Mouse (Mus musculus) testis, adult 2 months (tissue): ENCODE measurements at regions not wholly inside any gene's neighbourhood (a gene's known extent, or its start where the extent isn't known, plus 50 kb on each side); places are given as distances from the start of the nearest gene placed in this dataset.

Source experiments
- CTCF ChIP-seq: fragments of 200-500 bp; IDR thresholded peaks from 2 replicates; pipeline ENCODE4 v1.5.1; 2012; ENCODE audit warnings: low read depth, mild to moderate bottlenecking, inconsistent platforms, low read length, moderate library complexity; ENCODE audit not compliant: control insufficient read depth, insufficient read depth, insufficient replicate concordance
- POLR2A ChIP-seq: fragments of 200-500 bp; IDR thresholded peaks from 2 replicates; pipeline ENCODE4 v1.6.1; 2012; ENCODE audit warnings: low read depth, mild to moderate bottlenecking, inconsistent platforms, low read length, moderate library complexity; ENCODE audit not compliant: control insufficient read depth

DNA sequence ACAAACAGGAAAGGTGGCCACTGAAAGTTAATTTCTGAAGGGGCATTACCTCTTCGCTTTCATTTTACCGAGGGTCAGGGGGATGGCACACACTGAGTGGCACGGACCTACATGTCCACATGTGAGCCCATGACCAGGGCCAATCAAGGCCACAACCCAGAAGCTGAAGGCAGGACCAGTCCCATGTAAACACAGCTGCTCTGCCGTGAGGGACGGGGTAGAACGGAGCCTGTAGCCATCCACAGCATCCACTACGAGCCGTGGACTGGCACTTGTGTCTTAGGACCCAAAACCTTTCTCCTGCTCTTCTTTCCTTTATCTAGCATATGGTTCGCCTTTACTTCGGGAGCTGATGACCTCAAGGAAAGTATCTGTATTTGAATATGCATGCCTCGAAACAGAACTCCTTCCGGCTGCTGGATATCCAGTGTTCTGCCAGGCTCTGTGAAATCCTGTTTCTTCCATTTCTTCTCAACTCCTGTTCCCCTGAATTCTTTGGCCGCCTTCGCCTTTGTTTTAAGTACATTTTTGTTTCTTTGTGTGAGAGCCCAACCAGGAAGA, 101.9 kb upstream of the Klf3 start:
- TF ChIP-seq CTCF (no peak), POLR2A (no peak)
